Mouse (Mus musculus): ENCODE measurements around the gene Nol4l.

DNA sequence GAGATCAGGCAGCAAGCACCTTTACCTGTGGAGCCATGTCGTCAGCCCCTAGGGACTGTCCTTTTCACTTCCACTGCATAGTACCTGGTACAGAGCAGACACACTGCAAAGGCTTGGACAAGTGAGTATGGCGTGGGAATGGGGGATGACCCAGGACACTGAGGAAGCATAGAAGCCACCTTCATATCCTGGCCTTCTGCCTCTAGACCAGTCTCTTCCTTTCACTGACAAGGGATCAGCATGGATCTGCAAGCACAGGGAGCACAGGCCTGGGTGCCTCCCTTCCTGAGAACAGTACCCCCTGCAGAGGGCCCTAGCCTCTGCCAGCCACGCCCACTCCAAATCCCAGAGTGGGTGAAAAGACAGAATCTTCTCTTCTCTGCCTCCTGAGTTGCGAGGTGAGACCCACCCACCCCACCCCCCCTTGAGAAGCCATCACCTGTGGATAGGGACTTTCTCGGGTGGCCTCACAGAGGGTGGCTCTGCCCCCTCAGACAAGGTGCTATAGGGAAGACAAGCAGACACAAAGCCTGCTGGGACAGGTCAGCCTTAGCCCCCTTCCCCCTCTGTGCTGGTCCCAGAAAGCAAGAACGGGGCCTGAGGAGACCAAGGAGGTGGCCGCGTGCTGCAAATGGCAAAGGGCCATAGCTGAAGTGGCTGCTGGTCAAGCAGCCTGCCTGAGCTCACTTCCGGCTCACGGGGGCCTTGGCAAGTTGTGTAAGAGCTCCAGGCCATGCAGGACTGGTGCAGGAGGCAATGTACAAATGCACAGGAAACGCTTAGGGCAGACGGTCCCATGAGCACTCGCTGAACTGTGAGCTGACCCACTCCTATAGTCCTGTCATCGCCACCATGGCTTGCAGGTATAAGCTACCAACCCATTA, 15.0 kb downstream of the Nol4l start:
- no peak for TF ChIP-seq CTCF (IDR thresholded peaks at IDR 0.05; ENCODE audit: low read depth, low read length)
- TF ChIP-seq POLR2A (IDR thresholded peaks at IDR 0.05; ENCODE audit: borderline replicate concordance, low read depth, low read length) = no peak
